Mouse (Mus musculus) forelimb bud, embryonic 11.5 days (tissue): Measurements from ENCODE around the gene Acap1.
"Not testable (repeated sequence)": the region's sequence is repeated elsewhere in the genome, so short reads cannot be mapped to it uniquely, and the experiment has no call there.

Experiments
- DNase-seq: peaks from one replicate; pipeline ENCODE4 v3.0.0-alpha.2; 2012; ENCODE audit warnings: low read depth, low spot score

Gene Acap1

DNA sequence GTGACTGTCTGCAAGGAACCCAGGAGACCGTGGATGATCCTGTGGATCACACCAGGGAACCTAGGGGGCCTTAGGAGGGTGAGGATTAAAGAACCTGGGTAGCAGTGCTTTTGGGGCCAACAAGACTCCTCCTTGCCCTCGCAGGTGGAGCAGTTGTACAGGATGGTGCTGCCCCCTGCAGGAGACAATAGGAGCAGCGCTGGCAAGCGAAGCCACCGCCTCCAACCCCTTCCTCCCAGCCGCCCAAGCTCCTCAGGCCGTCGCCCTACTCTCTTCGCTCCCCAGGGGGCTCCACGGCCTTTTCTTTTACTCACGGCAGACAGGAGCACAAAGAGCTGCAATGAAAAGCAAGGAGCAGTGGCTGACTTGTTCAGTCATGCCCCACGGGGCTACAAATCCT, 18.5 kb downstream of the Acap1 start:
- peak; percentile 83 for DNase-seq

DNA sequence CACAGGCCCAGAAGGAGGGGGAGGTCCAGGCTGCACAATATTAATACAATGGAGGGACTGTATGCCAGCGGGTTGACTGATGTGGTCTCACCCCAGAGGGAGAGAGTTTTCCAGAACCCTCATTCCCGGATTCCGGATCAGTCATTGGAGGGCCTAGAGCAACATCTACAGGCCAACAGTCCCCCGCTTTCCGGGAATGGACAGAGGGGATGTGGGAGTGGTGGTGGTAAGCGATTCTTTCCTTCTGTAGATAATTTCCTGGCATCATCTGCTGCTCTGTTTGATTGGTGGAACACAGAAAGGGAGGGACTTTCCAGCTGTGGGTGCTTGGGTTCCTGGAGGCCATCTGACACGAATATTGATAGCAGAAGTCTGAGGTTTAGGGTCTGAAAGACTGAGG, 19.2 kb downstream of the Acap1 start:
- no peak for DNase-seq

DNA sequence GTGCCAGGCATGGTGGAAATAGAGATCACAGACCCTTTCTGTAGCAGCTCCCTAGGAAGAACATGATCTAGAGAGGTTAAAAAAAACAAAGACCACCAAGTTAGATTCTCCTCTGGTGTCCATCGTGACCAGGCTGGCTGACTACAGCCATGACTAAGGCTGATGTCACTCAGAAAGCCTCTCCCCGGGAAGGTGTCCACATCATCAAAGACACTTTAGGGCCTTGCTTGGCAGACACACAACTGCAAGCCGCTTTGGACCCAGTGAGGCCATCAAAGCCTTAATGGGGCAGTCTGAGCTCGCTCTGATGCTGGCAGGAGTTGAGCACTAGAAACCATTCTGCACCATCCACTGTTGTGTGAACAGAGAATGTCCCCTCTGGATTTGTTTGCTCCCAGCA, 22.9 kb downstream of the Acap1 start:
- DNase-seq, result no peak

DNA sequence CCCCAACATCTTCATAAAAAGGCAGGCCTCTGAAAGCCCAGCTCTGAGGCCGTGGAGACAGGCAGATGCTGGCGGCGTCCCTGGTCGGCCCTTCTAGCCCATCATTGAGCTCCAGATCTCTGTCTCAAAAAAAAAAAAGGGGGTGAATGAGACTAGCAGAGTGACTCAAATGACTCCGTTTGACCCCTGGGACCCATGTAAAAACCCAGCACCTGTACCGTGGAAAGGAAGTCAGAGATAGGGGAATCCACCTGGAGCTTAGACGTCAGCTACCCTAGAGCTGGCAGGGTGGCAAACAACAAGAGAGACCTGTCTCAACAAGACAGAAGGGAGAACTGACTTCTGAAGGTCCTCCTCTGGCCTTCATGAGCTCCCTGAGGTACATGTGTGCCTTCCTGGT, 23.5 kb downstream of the Acap1 start:
- DNase-seq, result no peak

DNA sequence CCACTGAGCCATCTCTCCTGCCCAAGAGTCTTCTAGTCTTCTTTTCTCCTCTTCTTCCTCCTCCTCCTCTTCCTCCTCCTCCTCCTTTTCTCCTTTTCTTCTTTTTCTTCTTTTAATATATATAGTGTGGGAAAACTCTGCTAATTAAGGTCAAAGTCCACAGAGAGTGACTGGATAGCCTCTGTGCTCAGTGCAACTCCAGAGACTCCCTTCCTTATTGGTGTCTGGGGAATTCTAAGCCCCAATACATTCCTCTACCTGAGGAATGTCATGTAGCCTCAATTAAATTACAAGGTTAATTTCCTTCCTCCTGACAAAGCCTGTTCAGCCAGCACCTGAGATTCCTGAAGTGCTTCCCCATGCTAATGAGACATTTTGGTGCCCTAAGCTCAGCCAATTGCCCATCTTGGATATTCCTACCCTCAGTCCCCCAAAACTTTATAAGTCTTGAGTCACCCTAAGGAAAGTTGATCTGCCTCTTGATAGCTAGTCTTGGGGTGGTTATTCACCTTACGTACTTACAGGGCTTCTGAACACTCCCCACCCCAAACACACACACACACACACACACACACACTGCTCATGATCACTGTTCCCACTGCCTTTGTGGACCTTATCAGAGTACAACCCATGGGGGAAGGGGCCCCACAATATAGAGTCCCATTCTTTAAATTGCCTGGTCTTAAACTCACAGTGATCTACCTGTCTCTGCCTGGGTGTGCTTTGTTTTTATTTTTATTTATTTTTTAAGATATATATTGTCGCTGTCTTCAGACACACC, 24.9 kb downstream of the Acap1 start:
- DNase-seq, result no peak

DNA sequence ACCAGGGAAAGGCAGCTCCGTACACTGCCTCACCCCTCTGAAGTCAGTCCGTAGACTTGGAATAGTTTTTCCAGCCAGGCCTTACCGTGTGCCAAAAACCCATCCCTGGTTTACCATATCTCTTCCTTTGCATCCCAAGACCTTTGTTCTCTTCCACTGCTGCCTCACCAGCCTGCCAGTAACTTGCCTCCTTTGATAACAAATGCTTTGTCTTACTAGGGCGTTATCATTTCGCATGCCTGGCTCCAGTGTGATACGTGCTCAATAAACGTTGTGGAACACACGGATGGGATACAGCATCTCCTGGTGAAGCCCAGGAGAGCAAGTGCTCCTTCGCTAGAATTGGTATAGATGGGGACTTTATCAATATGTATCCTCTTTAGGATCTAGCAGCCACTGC, 28.0 kb downstream of the Acap1 start:
- no peak for DNase-seq

GRCm38 (mm10) chr11:69865561-69865960, 29.8 kb downstream of the Acap1 start:
- no peak for DNase-seq

GRCm38 (mm10) chr11:69864138-69864860, 31.0 kb downstream of the Acap1 start:
- DNase-seq, result no peak

- DNase-seq, result not testable (repeated sequence)
Observed at GRCm38 (mm10) chr11:69863729-69864128, 31.6 kb downstream of the Acap1 start.

- DNase-seq, result no peak
Observed at GRCm38 (mm10) chr11:69858113-69858998, 37.0 kb downstream of the Acap1 start, which contains the start of gene Tnk1. TSS of gene Tnk1 (minus strand) at chr11:69858730.

GRCm38 (mm10) chr11:69855347-69855746, 40.0 kb downstream of the Acap1 start:
- DNase-seq, result no peak

GRCm38 (mm10) chr11:69854680-69855079, 40.7 kb downstream of the Acap1 start:
- no peak for DNase-seq

DNA sequence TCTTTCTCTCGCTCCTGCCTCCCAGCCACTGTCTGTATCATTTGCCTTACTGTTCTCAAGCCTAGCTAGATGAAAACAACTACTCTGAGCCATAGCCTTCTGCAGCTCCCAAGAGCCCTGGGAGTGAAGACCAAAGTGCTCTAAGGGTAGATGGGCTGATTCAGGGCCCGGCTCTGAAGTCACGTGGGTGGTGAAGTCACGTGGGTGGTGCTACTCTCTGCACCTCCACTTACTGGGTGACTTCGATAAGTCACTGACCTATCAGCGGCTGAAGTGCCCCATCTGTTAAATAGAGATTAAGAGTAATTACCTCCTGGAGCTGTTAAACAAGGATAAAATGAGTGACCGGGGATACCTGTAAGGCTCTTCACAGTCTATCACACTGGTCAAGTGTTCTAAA, 41.3 kb downstream of the Acap1 start:
- no peak for DNase-seq

- no peak for DNase-seq
Observed at GRCm38 (mm10) chr11:69850754-69851153, 44.6 kb downstream of the Acap1 start.

GRCm38 (mm10) chr11:69849884-69850283, 45.5 kb downstream of the Acap1 start:
- DNase-seq, result no peak

DNA sequence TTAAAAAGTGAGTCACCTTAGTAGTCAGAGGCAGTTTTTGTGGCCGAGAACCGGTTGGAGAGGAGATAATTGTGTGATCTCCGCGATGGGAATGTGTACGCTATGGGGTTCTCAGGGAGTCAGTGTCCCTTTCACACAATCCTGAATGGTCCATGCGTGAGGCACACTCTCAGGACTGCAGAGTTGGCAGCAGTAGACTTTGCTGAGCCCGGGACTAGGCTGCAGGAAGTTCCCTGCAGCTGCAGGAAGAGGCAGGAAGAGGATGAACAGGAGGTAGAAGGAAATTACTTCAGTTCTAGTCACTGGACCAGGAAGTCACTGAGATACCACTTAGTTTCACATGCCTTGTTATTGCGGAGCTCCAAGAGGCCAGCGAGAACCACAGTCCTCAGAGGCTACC, 46.2 kb downstream of the Acap1 start:
- DNase-seq, result no peak

GRCm38 (mm10) chr11:69848021-69848420, 47.3 kb downstream of the Acap1 start:
- DNase-seq, result no peak

- DNase-seq, result no peak
Observed at GRCm38 (mm10) chr11:69846738-69847688, 48.3 kb downstream of the Acap1 start.

DNA sequence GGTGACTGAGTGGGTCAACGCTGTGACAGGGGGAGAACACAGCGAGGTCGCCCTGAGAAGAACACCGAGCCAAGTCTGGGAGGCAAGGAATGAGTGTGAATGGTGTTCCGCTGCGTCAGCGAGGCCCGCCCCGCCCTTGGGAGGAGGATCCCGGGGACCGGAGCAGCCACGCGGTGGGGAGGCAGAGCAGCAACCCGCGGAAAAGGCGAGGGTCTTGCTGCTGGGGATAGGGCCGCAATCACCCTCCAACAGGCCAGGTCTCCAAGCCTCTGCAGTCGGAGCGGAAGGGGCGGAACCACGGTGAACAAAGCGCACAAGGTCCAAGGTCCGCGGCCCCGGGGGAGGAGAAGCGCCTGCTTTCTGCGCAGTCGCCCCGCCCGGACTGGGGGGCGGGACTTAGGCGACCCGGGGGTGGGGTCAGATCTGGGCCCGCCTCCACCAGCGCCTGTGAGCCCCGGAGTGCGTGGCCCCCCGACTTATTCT, 49.1 kb downstream of the Acap1 start, which contains the start of gene Plscr3:
Gene Plscr3 (plus strand): TSS at position 179 of the 483 bp plus-strand sequence.
- peak; percentile 93 for DNase-seq

DNA sequence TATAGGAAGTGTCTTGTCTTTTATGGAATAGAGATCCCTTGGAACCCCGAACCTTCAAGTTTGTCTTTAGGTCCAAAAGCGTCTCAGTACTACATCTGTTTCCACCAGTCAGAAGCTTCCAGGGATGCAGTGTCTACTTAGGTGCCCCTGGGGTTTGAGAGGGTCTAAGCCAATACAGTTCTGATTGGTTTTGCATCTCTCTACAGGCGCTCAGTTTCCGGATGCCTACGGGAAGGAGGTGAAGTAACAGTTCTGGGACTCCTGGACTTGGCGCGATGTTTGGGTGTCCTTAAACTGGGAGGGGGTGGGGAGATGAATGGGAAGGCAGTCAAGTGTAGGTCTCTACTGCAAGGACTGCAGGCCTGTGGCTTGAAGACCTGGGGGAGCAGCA, 56.6 kb downstream of the Acap1 start:
- DNase-seq, result no peak
